Mouse (Mus musculus): Measurements from ENCODE around the gene Hist1h3f. TPM values are rescaled to one million over a fixed set of nuclear protein-coding genes. Genes with fewer than 3 reads are reported as not detected.
"Not testable (repeated sequence)": the region's sequence is repeated elsewhere in the genome, so short reads cannot be mapped to it uniquely, and the experiment has no call there.

Gene Hist1h3f
- total RNA-seq, 1 experiment from 2014 or later: 45.4 TPM

- ATAC-seq (replicated peaks in 1 of 2; ENCODE audit: insufficient read depth in 1 of 2, low FRiP score in 2 of 2, low TSS enrichment in 1 of 2, low read depth in 1 of 2, poor library complexity in 2 of 2, severe bottlenecking in 2 of 2): peak; percentile 62 to 74
These were observed 7.4 kb downstream of the Hist1h3f start, which contains the start of gene Hist1h4f for GRCm38 (mm10) chr13:23551146-23551834. Gene Hist1h4f, minus strand, starts transcription at chr13:23551648.

- ATAC-seq (replicated peaks in 1 of 2; ENCODE audit: insufficient read depth in 1 of 2, low FRiP score in 2 of 2, low TSS enrichment in 1 of 2, low read depth in 1 of 2, poor library complexity in 2 of 2, severe bottlenecking in 2 of 2): no peak
These were observed 8.4 kb downstream of the Hist1h3f start for GRCm38 (mm10) chr13:23551931-23552914.

GRCm38 (mm10) chr13:23552962-23553361 lies 9.1 kb downstream of the Hist1h3f start, which contains the start of gene Hist1h1d:
Gene Hist1h1d, plus strand, starts transcription at chr13:23553262.
- ATAC-seq (replicated peaks in 1 of 2; ENCODE audit: insufficient read depth in 1 of 2, low FRiP score in 2 of 2, low TSS enrichment in 1 of 2, low read depth in 1 of 2, poor library complexity in 2 of 2, severe bottlenecking in 2 of 2): no peak

GRCm38 (mm10) chr13:23554393-23554792 lies 10.5 kb downstream of the Hist1h3f start:
- no peak for ATAC-seq (replicated peaks in 1 of 2; ENCODE audit: insufficient read depth in 1 of 2, low FRiP score in 2 of 2, low TSS enrichment in 1 of 2, low read depth in 1 of 2, poor library complexity in 2 of 2, severe bottlenecking in 2 of 2)

- ATAC-seq (replicated peaks in 1 of 2; ENCODE audit: insufficient read depth in 1 of 2, low FRiP score in 2 of 2, low TSS enrichment in 1 of 2, low read depth in 1 of 2, poor library complexity in 2 of 2, severe bottlenecking in 2 of 2): peak; percentile 51 to 63
These were observed 11.3 kb downstream of the Hist1h3f start for GRCm38 (mm10) chr13:23554925-23555838.

- peak; percentile 51 to 56 for ATAC-seq (replicated peaks in 1 of 2; ENCODE audit: insufficient read depth in 1 of 2, low FRiP score in 2 of 2, low TSS enrichment in 1 of 2, low read depth in 1 of 2, poor library complexity in 2 of 2, severe bottlenecking in 2 of 2)
These were observed 12.1 kb downstream of the Hist1h3f start for GRCm38 (mm10) chr13:23555839-23556416.

- ATAC-seq (replicated peaks in 1 of 2; ENCODE audit: insufficient read depth in 1 of 2, low FRiP score in 2 of 2, low TSS enrichment in 1 of 2, low read depth in 1 of 2, poor library complexity in 2 of 2, severe bottlenecking in 2 of 2): no peak
These were observed 13.1 kb downstream of the Hist1h3f start for GRCm38 (mm10) chr13:23556906-23557305.

- not testable (repeated sequence) for ATAC-seq (replicated peaks in 1 of 2; ENCODE audit: insufficient read depth in 1 of 2, low FRiP score in 2 of 2, low TSS enrichment in 1 of 2, low read depth in 1 of 2, poor library complexity in 2 of 2, severe bottlenecking in 2 of 2)
These were observed 16.8 kb downstream of the Hist1h3f start for GRCm38 (mm10) chr13:23560699-23561098.

GRCm38 (mm10) chr13:23561531-23561882 lies 17.7 kb downstream of the Hist1h3f start:
- peak in 1 of 2 experiments; percentile 38; a peak in 3 of 4 replicates for ATAC-seq (replicated peaks in 1 of 2; ENCODE audit: insufficient read depth in 1 of 2, low FRiP score in 2 of 2, low TSS enrichment in 1 of 2, low read depth in 1 of 2, poor library complexity in 2 of 2, severe bottlenecking in 2 of 2)

- peak; percentile 89 to 94 for ATAC-seq (replicated peaks in 1 of 2; ENCODE audit: insufficient read depth in 1 of 2, low FRiP score in 2 of 2, low TSS enrichment in 1 of 2, low read depth in 1 of 2, poor library complexity in 2 of 2, severe bottlenecking in 2 of 2)
These were observed 18.2 kb downstream of the Hist1h3f start, which contains the start of gene Hist1h3e for GRCm38 (mm10) chr13:23561883-23562659. Gene Hist1h3e, minus strand, starts transcription at chr13:23562369.

- peak; percentile 50 to 58; a peak in 3 of 4 replicates for ATAC-seq (replicated peaks in 1 of 2; ENCODE audit: insufficient read depth in 1 of 2, low FRiP score in 2 of 2, low TSS enrichment in 1 of 2, low read depth in 1 of 2, poor library complexity in 2 of 2, severe bottlenecking in 2 of 2)
These were observed 19.0 kb downstream of the Hist1h3f start for GRCm38 (mm10) chr13:23562699-23563462.

GRCm38 (mm10) chr13:23564482-23564881 lies 20.6 kb downstream of the Hist1h3f start:
- ATAC-seq (replicated peaks in 1 of 2; ENCODE audit: insufficient read depth in 1 of 2, low FRiP score in 2 of 2, low TSS enrichment in 1 of 2, low read depth in 1 of 2, poor library complexity in 2 of 2, severe bottlenecking in 2 of 2): no peak

- not testable (repeated sequence) for ATAC-seq (replicated peaks in 1 of 2; ENCODE audit: insufficient read depth in 1 of 2, low FRiP score in 2 of 2, low TSS enrichment in 1 of 2, low read depth in 1 of 2, poor library complexity in 2 of 2, severe bottlenecking in 2 of 2)
These were observed 26.6 kb downstream of the Hist1h3f start for GRCm38 (mm10) chr13:23570261-23571021.

- ATAC-seq (replicated peaks in 1 of 2; ENCODE audit: insufficient read depth in 1 of 2, low FRiP score in 2 of 2, low TSS enrichment in 1 of 2, low read depth in 1 of 2, poor library complexity in 2 of 2, severe bottlenecking in 2 of 2): peak; percentile 85 to 87
These were observed 27.2 kb downstream of the Hist1h3f start, which contains the start of the genes Hist1h2ae and Hist1h2bg for GRCm38 (mm10) chr13:23571022-23571503. Gene Hist1h2ae, minus strand, starts transcription at chr13:23571220. Gene Hist1h2bg, plus strand, starts transcription at chr13:23571396.
